Mouse (Mus musculus): ENCODE measurements around the gene Dlg4. TPM values are rescaled to one million over a fixed set of nuclear protein-coding genes. Genes with fewer than 3 reads are reported as not detected.

Dlg4 gene
- polyA plus RNA-seq, 1 experiment: 7.6 TPM

GRCm38 (mm10) chr11:70026689-70027088 lies 9.9 kb downstream of the Dlg4 start:
- no peak for TF ChIP-seq GATA1 (IDR thresholded peaks at IDR 0.05; ENCODE audit: low read length)

- no peak for TF ChIP-seq GATA1 (IDR thresholded peaks at IDR 0.05; ENCODE audit: low read length)
Observed at GRCm38 (mm10) chr11:70027397-70027796, 10.7 kb downstream of the Dlg4 start.

GRCm38 (mm10) chr11:70028401-70029129 lies 11.8 kb downstream of the Dlg4 start:
- TF ChIP-seq GATA1 (IDR thresholded peaks at IDR 0.05; ENCODE audit: low read length): no peak

- TF ChIP-seq GATA1 (IDR thresholded peaks at IDR 0.05; ENCODE audit: low read length): no peak
Observed at GRCm38 (mm10) chr11:70029130-70029801, 12.5 kb downstream of the Dlg4 start.

- no peak for TF ChIP-seq GATA1 (IDR thresholded peaks at IDR 0.05; ENCODE audit: low read length)
Observed at GRCm38 (mm10) chr11:70029829-70030550, 13.2 kb downstream of the Dlg4 start.

GRCm38 (mm10) chr11:70030651-70031320 lies 14.0 kb downstream of the Dlg4 start:
- TF ChIP-seq GATA1 (IDR thresholded peaks at IDR 0.05; ENCODE audit: low read length): no peak

GRCm38 (mm10) chr11:70031321-70031670 lies 14.6 kb downstream of the Dlg4 start:
- no peak for TF ChIP-seq GATA1 (IDR thresholded peaks at IDR 0.05; ENCODE audit: low read length)

- TF ChIP-seq GATA1 (IDR thresholded peaks at IDR 0.05; ENCODE audit: low read length): no peak
Observed at GRCm38 (mm10) chr11:70038174-70038573, 21.4 kb downstream of the Dlg4 start.

- TF ChIP-seq GATA1 (IDR thresholded peaks at IDR 0.05; ENCODE audit: low read length): no peak
Observed at GRCm38 (mm10) chr11:70039631-70040030, 22.9 kb downstream of the Dlg4 start.

GRCm38 (mm10) chr11:70040184-70040583 lies 23.4 kb downstream of the Dlg4 start:
- TF ChIP-seq GATA1 (IDR thresholded peaks at IDR 0.05; ENCODE audit: low read length): no peak

- TF ChIP-seq GATA1 (IDR thresholded peaks at IDR 0.05; ENCODE audit: low read length): no peak
Observed at GRCm38 (mm10) chr11:70042309-70043085, 25.8 kb downstream of the Dlg4 start.

GRCm38 (mm10) chr11:70043665-70044064 lies 26.9 kb downstream of the Dlg4 start:
- TF ChIP-seq GATA1 (IDR thresholded peaks at IDR 0.05; ENCODE audit: low read length): no peak

- TF ChIP-seq GATA1 (IDR thresholded peaks at IDR 0.05; ENCODE audit: low read length): no peak
Observed at GRCm38 (mm10) chr11:70045435-70045834, 28.7 kb downstream of the Dlg4 start.

- no peak for TF ChIP-seq GATA1 (IDR thresholded peaks at IDR 0.05; ENCODE audit: low read length)
Observed at GRCm38 (mm10) chr11:70049366-70049765, 32.6 kb downstream of the Dlg4 start.

- TF ChIP-seq GATA1 (IDR thresholded peaks at IDR 0.05; ENCODE audit: low read length): no peak
Observed at GRCm38 (mm10) chr11:70049816-70050215, 33.1 kb downstream of the Dlg4 start.

Measured in G1E-ER4 (cell line).